Mouse (Mus musculus) kidney, adult 2 months (tissue): Measurements from ENCODE around the gene Nmnat2. TPM values are rescaled to one million over a fixed set of nuclear protein-coding genes. Genes with fewer than 3 reads are reported as not detected.

Experiments
- DNase-seq: peaks from one replicate; pipeline ENCODE4 v3.0.0; 2021
- H3K27ac ChIP-seq: fragments of 200-500 bp; 2 replicates; pipeline ENCODE4 v1.5.1; 2012; ENCODE audit warnings: low read depth, low read length, control low read depth, inconsistent platforms; ENCODE audit not compliant: insufficient read depth
- H3K27me3 ChIP-seq: fragments of 200-500 bp; replicated peaks from 2 replicates; pipeline ENCODE4 v1.6.1; 2012; ENCODE audit warnings: mild to moderate bottlenecking, moderate library complexity, low read length, inconsistent platforms; ENCODE audit not compliant: control insufficient read depth, insufficient read depth
- H3K36me3 ChIP-seq: fragments of 200-500 bp; 2 replicates; pipeline ENCODE4 v1.6.1; 2012; ENCODE audit warnings: mild to moderate bottlenecking, moderate library complexity, low read length, inconsistent platforms; ENCODE audit not compliant: control insufficient read depth, insufficient read depth
- H3K4me1 ChIP-seq: fragments of 200-500 bp; 2 replicates; pipeline ENCODE4 v1.6.1; 2011; ENCODE audit warnings: low read length; ENCODE audit not compliant: control insufficient read depth, insufficient read depth
- H3K4me3 ChIP-seq: fragments of 200-500 bp; 2 replicates; pipeline ENCODE4 v1.5.1; 2011; ENCODE audit warnings: mild to moderate bottlenecking, low read depth, low read length, control low read depth; ENCODE audit not compliant: insufficient read depth
- CTCF ChIP-seq: fragments of 200-500 bp; conservative IDR thresholded peaks from 2 replicates; pipeline ENCODE4 v1.5.1; 2011; ENCODE audit warnings: low read depth, mild to moderate bottlenecking, control low read depth, low read length, moderate library complexity, mixed read lengths; ENCODE audit not compliant: insufficient read depth, insufficient read length
- POLR2A ChIP-seq: fragments of 200-500 bp; IDR thresholded peaks from one replicate; pipeline ENCODE4 v1.6.1; 2011; ENCODE audit warnings: low read depth, low read length, control low read depth
- WGBS: fragments of 180-500 bp; shearing (Covaris S2); methylation state at CpG from one replicate; pipeline ENCODE4 v1.1.7; 2018; 5-methylcytosine and 5-hydroxymethylcytosine counted together
- polyA plus RNA-seq: library from polyadenylated mRNA; depleted of rRNA; stranded (reverse); fragments of >200 nt; gene quantifications from 2 replicates; pipeline ENCODE4 v1.2.3, GENCODE M21; 2012

Gene Nmnat2
- polyA plus RNA-seq, 1 experiment, result 0.41 TPM

DNA sequence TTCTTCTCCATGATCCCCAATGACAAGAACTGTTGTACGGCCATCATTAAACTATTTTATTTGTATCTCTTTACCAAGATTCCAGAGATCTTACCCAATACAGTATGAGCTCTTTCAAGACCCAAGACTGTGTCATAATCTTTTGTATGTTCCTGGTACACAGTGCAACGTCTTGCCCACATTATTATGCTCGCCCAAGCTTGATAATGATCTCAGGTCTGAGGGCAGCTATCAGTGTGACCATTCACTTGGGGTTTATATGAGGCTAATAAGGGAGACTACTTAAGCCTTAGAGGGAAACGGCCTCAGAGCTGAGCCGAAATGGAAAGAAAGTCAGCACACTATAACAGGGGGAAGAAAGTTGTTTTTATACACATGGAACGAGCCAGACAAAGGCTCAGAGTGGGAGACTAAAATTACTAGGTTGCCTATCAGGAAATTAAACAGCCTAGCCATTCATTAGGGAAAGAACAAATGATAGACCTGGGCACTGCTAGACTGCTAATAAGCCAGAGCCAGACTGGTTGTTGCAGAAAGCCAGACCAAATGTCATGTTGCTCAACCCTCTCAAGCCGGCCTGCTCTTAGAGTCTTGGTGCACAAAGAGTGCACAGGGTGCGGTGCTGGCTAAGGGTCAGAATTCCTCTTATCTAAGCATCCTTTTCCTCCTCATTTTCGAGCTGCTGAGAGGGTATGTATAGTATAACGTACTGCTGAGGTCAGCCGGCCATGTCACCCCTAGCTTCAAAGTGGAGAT lies 47.7 kb downstream of the Nmnat2 start:
- no peak for DNase-seq
- H3K27ac ChIP-seq, result no peak overlapping the region
- no peaks in the 10 kb centered on the region for H3K27me3 ChIP-seq
- no peaks in the 10 kb centered on the region for H3K4me1 ChIP-seq
- TF ChIP-seq CTCF (no peak), POLR2A (no peak)
- no peak overlapping the region for H3K4me3 ChIP-seq
- WGBS, result 73% methylated on average over 11 of the region's 11 CpGs
- H3K36me3 ChIP-seq, result no peaks in the 10 kb centered on the region

DNA sequence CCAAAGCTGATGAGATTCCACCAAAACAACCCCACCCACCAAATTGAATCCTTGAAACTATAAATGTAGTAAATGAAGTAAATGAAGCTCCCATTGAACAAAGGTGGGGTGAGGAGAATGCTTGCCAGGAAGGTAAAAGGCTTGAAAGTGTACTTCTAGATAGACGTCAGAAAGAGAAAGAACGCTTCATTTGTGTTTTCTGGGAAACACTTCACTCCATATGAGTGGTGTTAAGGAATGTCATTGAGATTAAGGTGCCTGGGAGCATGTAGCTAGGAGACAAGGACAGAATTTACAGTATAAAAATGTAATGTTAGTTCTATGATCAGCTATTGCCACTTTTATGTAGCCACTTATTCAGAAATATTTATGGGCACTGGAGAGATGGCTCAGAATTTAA lies 49.7 kb downstream of the Nmnat2 start:
- DNase-seq, result no peak
- no peaks in the 10 kb centered on the region for H3K27me3 ChIP-seq
- no peaks in the 10 kb centered on the region for H3K36me3 ChIP-seq
- no peak overlapping the region for H3K27ac ChIP-seq
- H3K4me1 ChIP-seq, result no peaks in the 10 kb centered on the region
- no peak overlapping the region for H3K4me3 ChIP-seq
- TF ChIP-seq CTCF (no peak), POLR2A (no peak)
- 97% methylated on average over 2 of the region's 2 CpGs for WGBS

DNA sequence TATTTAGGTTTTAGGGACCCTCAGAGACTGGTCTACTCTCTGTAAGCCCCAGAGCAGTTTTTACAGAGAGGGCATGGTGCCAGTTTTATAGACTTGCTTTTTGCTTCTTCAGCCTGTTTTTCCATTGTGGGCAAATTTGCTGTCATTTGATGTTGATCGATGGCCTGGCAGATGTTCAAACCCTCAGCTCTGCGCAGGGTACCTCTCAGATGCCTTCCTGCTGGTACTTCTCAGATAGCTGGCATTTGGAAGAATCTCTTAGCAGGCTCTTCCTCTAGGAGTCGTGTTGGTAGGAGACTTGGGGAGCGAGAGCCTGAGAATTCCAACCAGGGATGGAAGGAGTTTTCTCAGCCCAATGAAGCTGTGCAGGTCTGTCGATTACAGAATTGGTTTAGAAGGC lies 51.3 kb downstream of the Nmnat2 start:
- no peak for DNase-seq
- H3K4me3 ChIP-seq, result no peak overlapping the region
- H3K27me3 ChIP-seq, result no peaks in the 10 kb centered on the region
- H3K4me1 ChIP-seq, result no peaks in the 10 kb centered on the region
- H3K27ac ChIP-seq, result no peak overlapping the region
- H3K36me3 ChIP-seq, result no peaks in the 10 kb centered on the region
- no peak for TF ChIP-seq POLR2A
- no peak for TF ChIP-seq CTCF
- WGBS, result 74% methylated on average over 5 of the region's 5 CpGs

DNA sequence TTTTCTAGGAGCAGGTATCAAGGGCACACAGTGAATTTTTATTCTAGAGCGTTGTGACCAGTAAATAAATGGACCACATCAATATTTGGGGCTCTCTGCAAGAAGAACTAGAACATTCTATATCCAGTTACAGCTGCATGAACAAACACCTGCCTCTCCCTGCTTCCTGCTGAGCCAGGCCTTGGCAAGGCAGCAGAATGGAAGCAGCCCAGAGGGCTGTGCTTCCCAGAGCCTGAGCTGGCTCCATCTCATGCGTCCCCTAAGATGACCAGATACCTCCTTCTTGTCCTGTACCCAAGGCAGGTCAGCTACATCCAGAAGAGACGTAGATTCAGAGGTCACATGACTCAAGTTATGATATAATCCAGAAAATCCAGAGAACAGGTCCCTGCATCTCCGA lies 52.0 kb downstream of the Nmnat2 start:
- H3K27me3 ChIP-seq, result no peaks in the 10 kb centered on the region
- no peaks in the 10 kb centered on the region for H3K4me1 ChIP-seq
- H3K36me3 ChIP-seq, result no peaks in the 10 kb centered on the region
- 87% methylated on average over 4 of the region's 4 CpGs for WGBS
- no peak overlapping the region for H3K27ac ChIP-seq
- TF ChIP-seq POLR2A (no peak), CTCF (no peak)
- no peak overlapping the region for H3K4me3 ChIP-seq
- no peak for DNase-seq

DNA sequence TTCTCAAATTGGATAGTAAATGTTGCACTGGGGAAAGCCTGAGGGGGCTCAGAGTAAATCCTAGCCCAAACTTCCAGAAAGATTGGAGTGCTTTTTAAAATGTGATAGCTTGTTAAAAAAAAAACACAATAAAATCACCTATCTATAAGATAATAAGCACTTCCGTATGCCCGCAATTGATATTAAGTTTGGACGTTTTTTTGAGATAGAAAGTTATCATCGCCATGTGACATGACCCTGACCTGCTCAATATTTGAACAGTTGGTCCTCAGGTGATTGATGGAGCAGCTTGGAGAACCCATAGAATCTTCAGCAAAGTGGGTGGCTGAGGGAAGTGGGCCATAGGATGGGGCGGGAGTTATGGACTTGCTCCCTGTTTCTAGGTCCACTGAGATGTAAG lies 52.5 kb downstream of the Nmnat2 start:
- no peak overlapping the region for H3K4me3 ChIP-seq
- no peak for TF ChIP-seq POLR2A
- no peaks in the 10 kb centered on the region for H3K4me1 ChIP-seq
- H3K36me3 ChIP-seq, result no peaks in the 10 kb centered on the region
- no peak for DNase-seq
- 93% methylated on average over 5 of the region's 5 CpGs for WGBS
- no peak overlapping the region for H3K27ac ChIP-seq
- H3K27me3 ChIP-seq, result no peaks in the 10 kb centered on the region

DNA sequence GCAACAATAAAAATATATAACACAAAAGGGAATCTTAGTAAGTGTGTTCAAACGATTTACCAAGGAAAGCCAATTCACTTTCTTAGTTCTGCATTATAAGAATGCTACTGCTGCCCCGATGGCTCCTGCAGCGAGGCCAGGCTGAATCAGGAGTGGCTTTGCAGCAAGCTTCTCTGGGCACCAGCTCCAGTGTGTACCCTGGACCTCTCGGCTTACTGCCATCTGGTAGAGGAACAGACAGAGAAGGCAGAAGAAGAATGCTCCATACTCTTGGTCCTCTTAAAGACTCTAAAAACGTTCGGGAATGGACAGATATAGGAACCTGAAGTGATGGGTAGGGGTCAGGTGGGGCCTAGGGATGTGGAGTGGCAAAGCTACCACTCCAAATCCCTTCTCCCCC lies 53.0 kb downstream of the Nmnat2 start:
- 94% methylated on average over 6 of the region's 6 CpGs for WGBS
- H3K27ac ChIP-seq, result no peak overlapping the region
- no peaks in the 10 kb centered on the region for H3K27me3 ChIP-seq
- TF ChIP-seq POLR2A (no peak), CTCF (no peak)
- H3K4me3 ChIP-seq, result no peak overlapping the region
- H3K36me3 ChIP-seq, result no peaks in the 10 kb centered on the region
- DNase-seq, result no peak
- no peaks in the 10 kb centered on the region for H3K4me1 ChIP-seq

DNA sequence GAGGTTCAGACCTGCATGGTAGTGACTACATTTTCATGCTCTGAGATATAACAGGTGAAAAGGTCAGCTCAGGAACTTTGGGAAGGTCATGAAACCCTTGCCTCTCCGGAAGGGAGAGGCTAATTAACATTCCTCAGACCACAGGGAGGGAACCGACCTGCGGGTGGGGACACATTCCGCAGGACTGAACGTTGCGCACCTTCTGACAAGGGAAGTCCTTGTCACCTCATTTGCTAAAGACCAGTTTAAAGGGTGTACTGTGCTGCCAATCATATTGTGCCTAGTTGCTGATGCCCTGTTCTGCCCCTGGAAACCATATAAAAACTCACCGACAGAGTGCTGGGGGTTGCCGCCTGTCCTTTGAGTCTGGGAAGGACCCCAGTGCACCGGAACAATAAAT lies 54.5 kb downstream of the Nmnat2 start:
- no peak overlapping the region for H3K27ac ChIP-seq
- no peak overlapping the region for H3K4me3 ChIP-seq
- 56% methylated on average over 9 of the region's 9 CpGs for WGBS
- no peak for DNase-seq
- TF ChIP-seq POLR2A, result no peak
- H3K4me1 ChIP-seq, result 0 out of 2 replicates have a peak, but pooled peaks cover 3% of the 10 kb centered on the region
- H3K36me3 ChIP-seq, result no peaks in the 10 kb centered on the region
- no peaks in the 10 kb centered on the region for H3K27me3 ChIP-seq
